Mouse (Mus musculus): Measurements from ENCODE around the gene Zbtb7a. TPM values are rescaled to one million over a fixed set of nuclear protein-coding genes. Genes with fewer than 3 reads are reported as not detected.
A peak's percentile ranks its signal among the peaks of the same experiment; 100 is the strongest.

Gene Zbtb7a
- polyA plus RNA-seq (2014; fragmentation: Nextera tagmentation; extraction: Ambion mirVana) = 8.8 and 10.1 TPM in 2 replicates

DNA sequence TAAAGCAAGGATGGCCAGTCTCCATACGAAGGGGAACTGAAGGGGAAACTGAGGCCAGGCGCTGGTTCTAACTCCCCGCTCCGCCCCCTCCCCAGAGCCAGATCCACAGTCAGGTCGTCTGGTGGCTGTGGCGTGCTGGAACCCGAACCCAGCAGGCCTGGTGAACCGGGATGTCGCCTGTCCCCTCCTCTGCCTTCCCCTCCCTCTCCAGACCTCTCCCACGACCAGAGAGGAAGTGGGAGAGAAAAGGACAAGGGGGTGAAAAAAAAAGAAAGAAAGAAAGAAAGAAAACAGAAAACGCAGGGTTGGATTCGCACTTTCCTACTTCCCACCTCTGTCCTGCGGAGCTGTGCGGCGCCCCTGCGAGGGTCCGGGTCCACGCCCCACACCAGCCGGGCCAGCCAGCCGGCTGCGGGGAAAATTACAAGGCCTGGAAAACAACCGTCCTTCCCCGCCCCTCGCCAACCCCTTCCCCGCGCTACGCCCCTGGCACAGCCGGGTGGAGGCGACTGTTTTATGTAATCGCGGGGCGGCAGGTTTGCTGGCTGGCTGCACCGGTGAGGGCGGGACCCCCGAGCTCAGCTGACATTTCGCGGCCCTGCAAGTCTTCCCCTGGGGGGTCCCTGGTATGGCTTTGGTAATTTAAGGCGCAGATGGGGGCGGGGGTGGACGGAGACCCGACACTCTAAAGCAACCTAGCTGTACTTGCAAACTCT, at the start of gene Zbtb7a:
Zbtb7a (plus strand) TSS at position 255 of the 716 bp plus-strand sequence.
- Histone ChIP-seq H3K4me1 (replicated peaks; ENCODE audit: control insufficient read depth, insufficient read depth, low read length) (peaks cover 20% of the 10 kb centered on the region), H3K4me2 (ENCODE audit: low read depth, low read length, severe bottlenecking) (peak within 1 kb of the TSS; percentile 100), H3K36me3 (ENCODE audit: control insufficient read depth, insufficient read depth, low read length) (no peaks in the 10 kb centered on the region), H3K27ac (ENCODE audit: low read depth, low read length) (peak within 1 kb of the TSS; percentile 91), H3K27me3 (ENCODE audit: control insufficient read depth, insufficient read depth, low read length) (peaks cover 33% of the 10 kb centered on the region), H3K4me3 (ENCODE audit: low read depth, low read length) (peak within 1 kb of the TSS; percentile 74), H3K9me3 (ENCODE audit: control insufficient read depth, low read length) (no peaks in the 10 kb centered on the region), H3K9ac (ENCODE audit: low read length) (peak within 1 kb of the TSS; percentile 83)
- DNase-seq (ENCODE audit: low spot score) (peak; percentile 78), ATAC-seq (replicated peaks; ENCODE audit: low FRiP score) (no peak)
- 3% methylated on average over 39 of the region's 41 CpGs for WGBS

DNA sequence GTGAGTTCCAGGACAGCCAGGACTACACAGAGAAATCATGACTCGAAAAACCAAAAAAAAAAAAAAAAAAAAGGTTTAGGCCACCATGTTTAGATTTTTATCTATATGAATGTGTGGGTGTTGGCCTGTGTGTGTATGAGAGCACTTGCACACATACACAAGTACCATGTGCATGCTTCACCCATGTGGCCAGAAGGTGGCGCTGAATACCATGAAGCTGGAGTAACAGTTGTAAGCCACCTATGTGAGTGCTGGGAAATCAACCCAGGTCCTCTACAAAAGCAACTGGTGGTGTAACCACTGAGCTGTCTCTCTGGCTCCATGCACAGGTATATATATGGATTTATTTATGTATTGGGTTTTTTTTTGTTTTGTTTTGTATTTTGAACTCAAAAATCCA, 48.0 kb upstream of the Zbtb7a start:
- peaks cover 3% of the 10 kb centered on the region; the same call in 1 of the 2 replicates for H3K4me1 ChIP-seq (replicated peaks; ENCODE audit: control insufficient read depth, insufficient read depth, low read length)
- no peaks in the 10 kb centered on the region; the same call in 1 of the 2 replicates for H3K9me3 ChIP-seq (ENCODE audit: control insufficient read depth, low read length)
- H3K27me3 ChIP-seq (ENCODE audit: control insufficient read depth, insufficient read depth, low read length) = no peaks in the 10 kb centered on the region
- no peak overlapping the region for H3K27ac ChIP-seq (ENCODE audit: low read depth, low read length)
- no peak for DNase-seq (ENCODE audit: low spot score)
- no peak for ATAC-seq (replicated peaks; ENCODE audit: low FRiP score)
- WGBS = 54% methylated on average over 2 of the region's 2 CpGs
- no peak overlapping the region for H3K9ac ChIP-seq (ENCODE audit: low read length)
- no peak overlapping the region for H3K4me3 ChIP-seq (ENCODE audit: low read depth, low read length)
- H3K36me3 ChIP-seq (ENCODE audit: control insufficient read depth, insufficient read depth, low read length) = no peaks in the 10 kb centered on the region; the same call in 1 of the 2 replicates
- no peak overlapping the region for H3K4me2 ChIP-seq (ENCODE audit: low read depth, low read length, severe bottlenecking)

DNA sequence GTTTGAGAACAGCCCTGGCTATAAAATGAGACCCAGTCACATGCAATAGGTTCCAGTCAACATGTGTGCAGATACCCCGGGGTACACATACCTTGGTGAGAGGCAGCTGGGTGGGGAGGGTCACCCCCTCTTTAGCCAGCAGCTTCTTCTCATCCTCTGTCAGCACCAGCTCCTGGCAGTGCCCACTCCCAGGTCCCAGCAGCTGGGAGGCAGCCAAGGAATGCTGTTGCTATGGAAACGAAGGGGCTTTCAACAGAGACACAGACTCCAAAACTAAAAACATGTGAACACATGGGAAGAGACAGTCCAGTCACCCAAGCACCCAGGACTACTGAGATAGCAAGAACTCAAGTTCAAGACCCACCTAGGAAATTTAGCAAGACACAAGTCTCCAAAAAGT, 45.8 kb upstream of the Zbtb7a start:
- H3K9ac ChIP-seq (ENCODE audit: low read length) = no peak overlapping the region
- peaks cover 3% of the 10 kb centered on the region; the same call in 1 of the 2 replicates for H3K4me1 ChIP-seq (replicated peaks; ENCODE audit: control insufficient read depth, insufficient read depth, low read length)
- H3K36me3 ChIP-seq (ENCODE audit: control insufficient read depth, insufficient read depth, low read length) = no peaks in the 10 kb centered on the region
- DNase-seq (ENCODE audit: low spot score) (no peak), ATAC-seq (replicated peaks; ENCODE audit: low FRiP score) (no peak)
- H3K27ac ChIP-seq (ENCODE audit: low read depth, low read length) = no peak overlapping the region
- no peak overlapping the region for H3K4me2 ChIP-seq (ENCODE audit: low read depth, low read length, severe bottlenecking)
- no peak overlapping the region for H3K4me3 ChIP-seq (ENCODE audit: low read depth, low read length)
- H3K9me3 ChIP-seq (ENCODE audit: control insufficient read depth, low read length) = no peaks in the 10 kb centered on the region; the same call in 1 of the 2 replicates
- 77% methylated on average over 2 of the region's 2 CpGs for WGBS
- no peaks in the 10 kb centered on the region for H3K27me3 ChIP-seq (ENCODE audit: control insufficient read depth, insufficient read depth, low read length)

GRCm38 (mm10) chr10:81090621-81091020, 44.4 kb upstream of the Zbtb7a start:
- Histone ChIP-seq H3K9ac (ENCODE audit: low read length) (no peak overlapping the region), H3K4me2 (ENCODE audit: low read depth, low read length, severe bottlenecking) (no peak overlapping the region), H3K27me3 (ENCODE audit: control insufficient read depth, insufficient read depth, low read length) (no peaks in the 10 kb centered on the region), H3K27ac (ENCODE audit: low read depth, low read length) (no peak overlapping the region), H3K4me1 (replicated peaks; ENCODE audit: control insufficient read depth, insufficient read depth, low read length) (peaks cover 3% of the 10 kb centered on the region; the same call in 1 of the 2 replicates), H3K9me3 (ENCODE audit: control insufficient read depth, low read length) (no peaks in the 10 kb centered on the region; the same call in 1 of the 2 replicates), H3K36me3 (ENCODE audit: control insufficient read depth, insufficient read depth, low read length) (no peaks in the 10 kb centered on the region), H3K4me3 (ENCODE audit: low read depth, low read length) (no peak overlapping the region)
- DNase-seq (ENCODE audit: low spot score) (no peak), ATAC-seq (replicated peaks; ENCODE audit: low FRiP score) (no peak)
- WGBS = 83% methylated on average over 7 of the region's 7 CpGs

- Histone ChIP-seq H3K27ac (ENCODE audit: low read depth, low read length) (no peak overlapping the region), H3K4me3 (ENCODE audit: low read depth, low read length) (no peak overlapping the region), H3K36me3 (ENCODE audit: control insufficient read depth, insufficient read depth, low read length) (no peaks in the 10 kb centered on the region), H3K27me3 (ENCODE audit: control insufficient read depth, insufficient read depth, low read length) (no peaks in the 10 kb centered on the region), H3K9ac (ENCODE audit: low read length) (no peak overlapping the region), H3K4me2 (ENCODE audit: low read depth, low read length, severe bottlenecking) (no peak overlapping the region), H3K9me3 (ENCODE audit: control insufficient read depth, low read length) (no peaks in the 10 kb centered on the region), H3K4me1 (replicated peaks; ENCODE audit: control insufficient read depth, insufficient read depth, low read length) (peaks cover 3% of the 10 kb centered on the region; the same call in 1 of the 2 replicates)
- 62% methylated on average over 22 of the region's 22 CpGs for WGBS
- ATAC-seq (replicated peaks; ENCODE audit: low FRiP score) = no peak
- no peak for DNase-seq (ENCODE audit: low spot score)
Observed at GRCm38 (mm10) chr10:81092465-81093250, 42.4 kb upstream of the Zbtb7a start.

- ATAC-seq (replicated peaks; ENCODE audit: low FRiP score) = no peak
- no peak for DNase-seq (ENCODE audit: low spot score)
- no peaks in the 10 kb centered on the region for H3K9me3 ChIP-seq (ENCODE audit: control insufficient read depth, low read length)
- no peak overlapping the region for H3K27ac ChIP-seq (ENCODE audit: low read depth, low read length)
- H3K36me3 ChIP-seq (ENCODE audit: control insufficient read depth, insufficient read depth, low read length) = no peaks in the 10 kb centered on the region
- H3K27me3 ChIP-seq (ENCODE audit: control insufficient read depth, insufficient read depth, low read length) = no peaks in the 10 kb centered on the region
- 64% methylated on average over 9 of the region's 9 CpGs for WGBS
- H3K4me3 ChIP-seq (ENCODE audit: low read depth, low read length) = no peak overlapping the region
- H3K4me2 ChIP-seq (ENCODE audit: low read depth, low read length, severe bottlenecking) = no peak overlapping the region
- H3K4me1 ChIP-seq (replicated peaks; ENCODE audit: control insufficient read depth, insufficient read depth, low read length) = no peaks in the 10 kb centered on the region
- H3K9ac ChIP-seq (ENCODE audit: low read length) = no peak overlapping the region
Observed at GRCm38 (mm10) chr10:81094931-81095678, 39.9 kb upstream of the Zbtb7a start.

DNA sequence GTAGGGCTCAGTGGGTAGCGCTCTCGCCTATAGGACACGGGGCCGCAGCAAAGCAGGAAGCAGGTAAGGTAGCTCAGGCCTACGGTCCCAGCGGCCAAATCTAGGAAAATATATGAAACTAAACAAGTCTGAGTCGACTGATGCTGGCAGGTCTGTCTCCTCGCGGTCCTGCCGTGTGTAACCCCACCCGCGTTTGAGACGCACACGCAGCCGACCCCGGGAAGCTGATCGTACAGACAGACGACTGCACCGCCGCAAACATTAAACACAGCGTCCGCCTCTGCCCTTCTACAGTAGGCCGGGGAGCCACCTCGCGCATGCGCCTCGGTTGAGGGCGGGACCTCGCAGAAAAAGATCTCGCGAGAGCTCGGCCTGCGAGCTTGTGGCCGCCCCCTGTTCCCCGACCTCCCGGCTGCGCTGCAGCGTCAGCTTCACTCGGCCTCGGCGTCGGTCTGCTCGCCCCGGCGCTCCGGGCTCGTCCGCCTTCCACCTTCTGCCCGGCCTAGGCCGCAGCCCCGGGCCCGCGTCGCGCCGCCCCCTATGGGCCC, 29.4 kb upstream of the Zbtb7a start, which contains the start of gene Map2k2:
Map2k2 (plus strand) TSS at position 351 of the 548 bp plus-strand sequence.
- DNase-seq (ENCODE audit: low spot score) = peak; percentile 99
- H3K9ac ChIP-seq (ENCODE audit: low read length) = peak within 1 kb of the TSS; percentile 95
- peak within 1 kb of the TSS; percentile 68 for H3K4me2 ChIP-seq (ENCODE audit: low read depth, low read length, severe bottlenecking)
- H3K4me1 ChIP-seq (replicated peaks; ENCODE audit: control insufficient read depth, insufficient read depth, low read length) = peaks cover 13% of the 10 kb centered on the region
- H3K4me3 ChIP-seq (ENCODE audit: low read depth, low read length) = peak within 1 kb of the TSS; percentile 88
- H3K36me3 ChIP-seq (ENCODE audit: control insufficient read depth, insufficient read depth, low read length) = peaks cover 5% of the 10 kb centered on the region; the same call in 1 of the 2 replicates
- peak within 1 kb of the TSS; percentile 99 for H3K27ac ChIP-seq (ENCODE audit: low read depth, low read length)
- no peaks in the 10 kb centered on the region for H3K9me3 ChIP-seq (ENCODE audit: control insufficient read depth, low read length)
- 0% methylated on average over 56 of the region's 56 CpGs for WGBS
- peak; percentile 91 for ATAC-seq (replicated peaks; ENCODE audit: low FRiP score)
- H3K27me3 ChIP-seq (ENCODE audit: control insufficient read depth, insufficient read depth, low read length) = no peaks in the 10 kb centered on the region
